Mouse (Mus musculus) G1E (cell line): ENCODE measurements at regions not wholly inside any gene's neighbourhood (a gene's known extent, or its start where the extent isn't known, plus 50 kb on each side); places are given as distances from the start of the nearest gene placed in this dataset.

Source experiments
- CTCF ChIP-seq: IDR thresholded peaks from 2 replicates; pipeline ENCODE4 v1.5.1; 2012; ENCODE audit warnings: low read depth, low read length, inconsistent platforms, mixed read lengths
- POLR2AphosphoS5 ChIP-seq: IDR thresholded peaks from 2 replicates; pipeline ENCODE4 v1.6.1; 2012; ENCODE audit warnings: low read depth, low read length, inconsistent platforms; ENCODE audit not compliant: insufficient replicate concordance
- TAL1 ChIP-seq: conservative IDR thresholded peaks from 2 replicates; pipeline ENCODE4 v1.6.1; 2012; ENCODE audit warnings: low read depth, low read length, inconsistent platforms, mixed read lengths

- TF ChIP-seq CTCF = no peak
- no peak for TF ChIP-seq TAL1
- no peak for TF ChIP-seq POLR2AphosphoS5
These were observed 126.1 kb upstream of the Rspo3 start for GRCm38 (mm10) chr10:29661752-29662151.
